Mouse (Mus musculus) forebrain, embryonic 13.5 days (tissue): ENCODE measurements around the gene Pla2g2e. TPM values are rescaled to one million over a fixed set of nuclear protein-coding genes. Genes with fewer than 3 reads are reported as not detected.
"Not testable (repeated sequence)": the region's sequence is repeated elsewhere in the genome, so short reads cannot be mapped to it uniquely, and the experiment has no call there.

ENCODE experiments used
- ATAC-seq: fragments of 200-750 bp; cut with Nextera tagmentation; 2 replicates; pipeline ENCODE4 v1.8.0; 2017
- H3K27ac ChIP-seq: fragments of 300-500 bp; sonication (generic); 2 replicates; pipeline ENCODE4 v1.5.1; 2015; ENCODE audit warnings: inconsistent platforms, mild to moderate bottlenecking, moderate library complexity
- H3K27me3 ChIP-seq: fragments of 300-500 bp; sonication (generic); 2 replicates; pipeline ENCODE4 v1.6.1; 2015; ENCODE audit warnings: mild to moderate bottlenecking, inconsistent platforms
- H3K36me3 ChIP-seq: fragments of 300-500 bp; sonication (generic); 2 replicates; pipeline ENCODE4 v1.6.1; 2015; ENCODE audit warnings: mild to moderate bottlenecking, inconsistent platforms; ENCODE audit not compliant: poor library complexity, severe bottlenecking
- H3K4me1 ChIP-seq: fragments of 300-500 bp; sonication (generic); 2 replicates; pipeline ENCODE4 v1.6.1; 2015; ENCODE audit warnings: inconsistent platforms
- H3K4me2 ChIP-seq: fragments of 300-500 bp; sonication (generic); 2 replicates; pipeline ENCODE4 v1.6.1; 2015; ENCODE audit warnings: inconsistent platforms, mild to moderate bottlenecking, moderate library complexity
- H3K4me3 ChIP-seq: fragments of 300-500 bp; sonication (generic); 2 replicates; pipeline ENCODE4 v1.5.1; 2015; ENCODE audit warnings: mild to moderate bottlenecking, inconsistent platforms
- H3K9ac ChIP-seq: fragments of 300-500 bp; sonication (generic); 2 replicates; pipeline ENCODE4 v1.6.1; 2015; ENCODE audit warnings: mild to moderate bottlenecking, inconsistent platforms
- H3K9me3 ChIP-seq: fragments of 300-500 bp; sonication (generic); replicated peaks from 2 replicates; pipeline ENCODE4 v1.6.1; 2016; ENCODE audit warnings: inconsistent platforms
- WGBS: fragments of 180-500 bp; shearing (Covaris S2); methylation state at CpG from one replicate; pipeline ENCODE4 v1.1.7; 2015; 5-methylcytosine and 5-hydroxymethylcytosine counted together
- polyA plus RNA-seq: library from polyadenylated mRNA; unstranded; fragments of >200 nt; fragmentation: Nextera tagmentation; extraction: Ambion mirVana; gene quantifications from 2 replicates; pipeline ENCODE4 v1.2.1, GENCODE M21; 2015

Gene Pla2g2e
- polyA plus RNA-seq, 1 experiment from 2014 or later, result not detected

- ATAC-seq, result 0 out of 2 replicates have a peak, but pooled peaks have one; percentile 41
These were observed 6.5 kb downstream of the Pla2g2e start for GRCm38 (mm10) chr4:138884261-138884660.

GRCm38 (mm10) chr4:138889165-138889564 lies 11.4 kb downstream of the Pla2g2e start:
- ATAC-seq, result no peak

More at GRCm38 (mm10) chr4:138884261-138884660, 6.5 kb downstream of the Pla2g2e start:
- Histone ChIP-seq H3K36me3 (no peaks in the 10 kb centered on the region), H3K9me3 (no peaks in the 10 kb centered on the region), H3K9ac (no peak overlapping the region), H3K4me3 (no peak overlapping the region), H3K27ac (no peak overlapping the region), H3K27me3 (0 out of 2 replicates have a peak, but pooled peaks cover 5% of the 10 kb centered on the region), H3K4me1 (peaks cover 7% of the 10 kb centered on the region; the same call in 1 of the 2 replicates), H3K4me2 (no peak overlapping the region)
- WGBS, result 14% methylated on average over 6 of the region's 6 CpGs

GRCm38 (mm10) chr4:138889635-138890034 lies 11.9 kb downstream of the Pla2g2e start:
- H3K9me3 ChIP-seq, result no peaks in the 10 kb centered on the region
- no peak overlapping the region for H3K4me2 ChIP-seq
- H3K36me3 ChIP-seq, result peaks cover 34% of the 10 kb centered on the region
- no peak overlapping the region for H3K9ac ChIP-seq
- ATAC-seq, result no peak
- no peaks in the 10 kb centered on the region for H3K27me3 ChIP-seq
- H3K4me1 ChIP-seq, result no peaks in the 10 kb centered on the region
- no peak overlapping the region for H3K4me3 ChIP-seq
- H3K27ac ChIP-seq, result no peak overlapping the region
- 71% methylated on average over 8 of the region's 8 CpGs for WGBS

More at GRCm38 (mm10) chr4:138889165-138889564, 11.4 kb downstream of the Pla2g2e start:
- Histone ChIP-seq H3K4me1 (no peaks in the 10 kb centered on the region), H3K27me3 (no peaks in the 10 kb centered on the region), H3K36me3 (peaks cover 30% of the 10 kb centered on the region), H3K4me3 (no peak overlapping the region), H3K9me3 (no peaks in the 10 kb centered on the region), H3K9ac (no peak overlapping the region), H3K27ac (no peak overlapping the region), H3K4me2 (no peak overlapping the region)
- 27% methylated on average over 7 of the region's 7 CpGs for WGBS

- no peak for ATAC-seq
- no peaks in the 10 kb centered on the region for H3K27me3 ChIP-seq
- H3K4me3 ChIP-seq, result no peak overlapping the region
- H3K9ac ChIP-seq, result no peak overlapping the region
- no peaks in the 10 kb centered on the region for H3K4me1 ChIP-seq
- no peak overlapping the region for H3K27ac ChIP-seq
- peaks cover 63% of the 10 kb centered on the region for H3K36me3 ChIP-seq
- H3K9me3 ChIP-seq, result no peaks in the 10 kb centered on the region
- 95% methylated on average over 6 of the region's 6 CpGs for WGBS
- no peak overlapping the region for H3K4me2 ChIP-seq
These were observed 14.9 kb downstream of the Pla2g2e start for GRCm38 (mm10) chr4:138892655-138893054.

- H3K27me3 ChIP-seq, H3K4me2 ChIP-seq, H3K4me3 ChIP-seq, H3K4me1 ChIP-seq, ATAC-seq, H3K9me3 ChIP-seq, H3K27ac ChIP-seq, H3K9ac ChIP-seq: not testable (repeated sequence)
- 90% methylated on average over 11 of the region's 11 CpGs for WGBS
- peaks cover 74% of the 10 kb centered on the region for H3K36me3 ChIP-seq
These were observed 16.0 kb downstream of the Pla2g2e start for GRCm38 (mm10) chr4:138893789-138894188.

- Histone ChIP-seq H3K27ac (no peak overlapping the region), H3K9me3 (no peaks in the 10 kb centered on the region), H3K4me1 (no peaks in the 10 kb centered on the region), H3K27me3 (no peaks in the 10 kb centered on the region), H3K4me3 (no peak overlapping the region), H3K36me3 (peaks cover 93% of the 10 kb centered on the region), H3K4me2 (no peak overlapping the region), H3K9ac (no peak overlapping the region)
- ATAC-seq, result no peak
- 91% methylated on average over 7 of the region's 7 CpGs for WGBS
These were observed 21.6 kb downstream of the Pla2g2e start for GRCm38 (mm10) chr4:138899361-138899760.

GRCm38 (mm10) chr4:138905624-138906337 lies 28.0 kb downstream of the Pla2g2e start:
- Histone ChIP-seq H3K27me3 (no peaks in the 10 kb centered on the region), H3K9ac (no peak overlapping the region), H3K27ac (no peak overlapping the region), H3K36me3 (peaks cover 91% of the 10 kb centered on the region), H3K4me1 (0 out of 2 replicates have a peak, but pooled peaks cover 4% of the 10 kb centered on the region), H3K9me3 (no peaks in the 10 kb centered on the region), H3K4me2 (no peak overlapping the region), H3K4me3 (no peak overlapping the region)
- ATAC-seq, result no peak
- WGBS, result 95% methylated on average over 18 of the region's 18 CpGs

- under 1% methylated on average over 48 of the region's 52 CpGs for WGBS
- Histone ChIP-seq H3K9me3 (no peaks in the 10 kb centered on the region), H3K27me3 (no peaks in the 10 kb centered on the region), H3K27ac (peak overlapping the region; percentile 74), H3K4me3 (peak overlapping the region; percentile 94), H3K4me1 (peaks cover 20% of the 10 kb centered on the region), H3K4me2 (peak overlapping the region; percentile 98), H3K9ac (peak overlapping the region; percentile 95), H3K36me3 (peaks cover 17% of the 10 kb centered on the region)
- ATAC-seq, result peak; percentile 54
These were observed 35.5 kb downstream of the Pla2g2e start for GRCm38 (mm10) chr4:138913141-138913787.

GRCm38 (mm10) chr4:138913797-138914196 lies 36.1 kb downstream of the Pla2g2e start, which contains the start of gene Otud3:
Otud3 (minus strand) TSS chr4:138913945.
- Histone ChIP-seq H3K4me1 (peaks cover 20% of the 10 kb centered on the region), H3K4me2 (peak within 1 kb of the TSS; percentile 98), H3K9ac (peak within 1 kb of the TSS; percentile 95), H3K4me3 (peak within 1 kb of the TSS; percentile 94), H3K9me3 (no peaks in the 10 kb centered on the region), H3K27me3 (no peaks in the 10 kb centered on the region), H3K36me3 (peaks cover 16% of the 10 kb centered on the region), H3K27ac (peak within 1 kb of the TSS; percentile 74)
- WGBS, result 1% methylated on average over 39 of the region's 39 CpGs
- peak; percentile 94 for ATAC-seq

- WGBS, result 85% methylated on average over 9 of the region's 9 CpGs
- no peak overlapping the region for H3K4me2 ChIP-seq
- ATAC-seq, result no peak
These were observed 39.5 kb downstream of the Pla2g2e start for GRCm38 (mm10) chr4:138917282-138917681.

GRCm38 (mm10) chr4:138921254-138922130 lies 43.8 kb downstream of the Pla2g2e start:
- 0 out of 2 replicates have a peak, but pooled peaks cover 4% of the 10 kb centered on the region for H3K27me3 ChIP-seq
- WGBS, result 37% methylated on average over 20 of the region's 20 CpGs
- H3K4me1 ChIP-seq, result peaks cover 4% of the 10 kb centered on the region
- H3K27ac ChIP-seq, result no peak overlapping the region
- peak overlapping the region; percentile 22 for H3K4me3 ChIP-seq
- H3K36me3 ChIP-seq, result no peaks in the 10 kb centered on the region
- no peaks in the 10 kb centered on the region for H3K9me3 ChIP-seq
- H3K9ac ChIP-seq, result no peak overlapping the region; the same call in 1 of the 2 replicates
- peak; percentile 63 for ATAC-seq
- peak overlapping the region; percentile 58 for H3K4me2 ChIP-seq

More at GRCm38 (mm10) chr4:138917282-138917681, 39.5 kb downstream of the Pla2g2e start:
- no peak overlapping the region for H3K27ac ChIP-seq
- H3K27me3 ChIP-seq, result 0 out of 2 replicates have a peak, but pooled peaks cover 4% of the 10 kb centered on the region
- no peak overlapping the region for H3K9ac ChIP-seq
- H3K36me3 ChIP-seq, result no peaks in the 10 kb centered on the region
- no peaks in the 10 kb centered on the region for H3K9me3 ChIP-seq
- peaks cover 14% of the 10 kb centered on the region for H3K4me1 ChIP-seq
- H3K4me3 ChIP-seq, result no peak overlapping the region
